Mouse (Mus musculus) thymus, adult 2 months (tissue): ENCODE measurements around the gene Zyg11b. TPM values are rescaled to one million over a fixed set of nuclear protein-coding genes. Genes with fewer than 3 reads are reported as not detected.

Source experiments
- DNase-seq: peaks from one replicate; pipeline ENCODE4 v3.0.0; 2021
- H3K27ac ChIP-seq: fragments of 200-500 bp; 2 replicates; pipeline ENCODE4 v1.5.1; 2012; ENCODE audit warnings: low read length, control low read depth; ENCODE audit not compliant: control insufficient read depth, insufficient read depth
- H3K27me3 ChIP-seq: fragments of 200-500 bp; 2 replicates; pipeline ENCODE4 v1.6.1; 2012; ENCODE audit warnings: mild to moderate bottlenecking, low read length, moderate library complexity, mixed read lengths; ENCODE audit not compliant: control insufficient read depth, insufficient read depth
- H3K36me3 ChIP-seq: fragments of 200-500 bp; 2 replicates; pipeline ENCODE4 v1.6.1; 2012; ENCODE audit warnings: mild to moderate bottlenecking, low read length, moderate library complexity; ENCODE audit not compliant: control insufficient read depth, insufficient read depth
- H3K4me1 ChIP-seq: fragments of 200-500 bp; replicated peaks from 2 replicates; pipeline ENCODE4 v1.6.1; 2012; ENCODE audit warnings: low read length; ENCODE audit not compliant: control insufficient read depth, insufficient read depth
- H3K4me3 ChIP-seq: fragments of 200-500 bp; 2 replicates; pipeline ENCODE4 v1.5.1; 2012; ENCODE audit warnings: mild to moderate bottlenecking, low read length, control low read depth, moderate library complexity; ENCODE audit not compliant: control insufficient read depth, insufficient read depth
- CTCF ChIP-seq: fragments of 200-500 bp; IDR thresholded peaks from 2 replicates; pipeline ENCODE4 v1.5.1; 2012; ENCODE audit warnings: mild to moderate bottlenecking, control low read depth, low read length, moderate library complexity, borderline replicate concordance; ENCODE audit not compliant: control insufficient read depth, poor library complexity, insufficient read depth; ENCODE audit errors: extremely low read depth
- POLR2A ChIP-seq: fragments of 200-500 bp; IDR thresholded peaks from 2 replicates; pipeline ENCODE4 v1.6.1; 2012; ENCODE audit warnings: mild to moderate bottlenecking, low read length, control low read depth, moderate library complexity; ENCODE audit not compliant: control insufficient read depth, poor library complexity, insufficient read depth; ENCODE audit errors: extremely low read depth
- WGBS: fragments of 180-500 bp; shearing (Covaris S2); methylation state at CpG from one replicate; pipeline ENCODE4 v1.1.7; 2018; 5-methylcytosine and 5-hydroxymethylcytosine counted together
- polyA plus RNA-seq: library from polyadenylated mRNA; depleted of rRNA; stranded (reverse); fragments of >200 nt; gene quantifications from 2 replicates; pipeline ENCODE4 v1.2.3, GENCODE M21; 2012

The Zyg11b gene
- polyA plus RNA-seq, 1 experiment = 18.7 TPM

- WGBS = 77% methylated on average over 7 of the region's 7 CpGs
- H3K36me3 ChIP-seq = no peaks in the 10 kb centered on the region
- H3K4me1 ChIP-seq = no peaks in the 10 kb centered on the region
- H3K27me3 ChIP-seq = no peaks in the 10 kb centered on the region
- no peak overlapping the region for H3K27ac ChIP-seq
- TF ChIP-seq CTCF (no peak), POLR2A (no peak)
- no peak overlapping the region for H3K4me3 ChIP-seq
- no peak for DNase-seq
These were observed 43.8 kb upstream of the Zyg11b start for GRCm38 (mm10) chr4:108344631-108345083.

GRCm38 (mm10) chr4:108339277-108339690, 38.4 kb upstream of the Zyg11b start:
- TF ChIP-seq POLR2A (no peak), CTCF (peak; percentile 20; the same call in 1 of the 2 replicates)
- Histone ChIP-seq H3K4me1 (no peaks in the 10 kb centered on the region), H3K4me3 (no peak overlapping the region), H3K27me3 (no peaks in the 10 kb centered on the region), H3K27ac (no peak overlapping the region), H3K36me3 (peaks cover 15% of the 10 kb centered on the region)
- 45% methylated on average over 4 of the region's 4 CpGs for WGBS
- DNase-seq = peak; percentile 53

DNA sequence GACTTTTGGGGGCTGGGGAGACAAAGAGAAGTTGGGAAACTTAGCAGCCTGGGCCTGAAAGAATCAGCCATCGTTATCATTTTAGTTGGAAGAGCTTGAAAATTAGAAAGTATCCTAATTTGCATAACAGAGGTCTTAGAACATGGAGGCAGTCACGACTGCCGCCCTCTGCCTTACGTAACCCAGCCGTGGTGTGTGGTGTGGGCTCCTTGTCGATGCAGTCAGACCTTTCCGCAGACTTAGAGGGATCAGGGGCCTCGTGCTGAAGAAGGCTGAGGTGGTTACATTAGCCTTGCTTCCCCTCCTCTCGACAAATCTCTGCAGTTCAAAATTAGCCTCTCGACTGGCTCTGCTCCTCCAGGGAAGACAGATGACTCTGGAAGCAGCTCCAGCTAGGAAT, 37.9 kb upstream of the Zyg11b start:
- Histone ChIP-seq H3K36me3 (peaks cover 15% of the 10 kb centered on the region), H3K27me3 (no peaks in the 10 kb centered on the region), H3K27ac (no peak overlapping the region), H3K4me3 (no peak overlapping the region), H3K4me1 (no peaks in the 10 kb centered on the region)
- TF ChIP-seq CTCF (no peak), POLR2A (no peak)
- DNase-seq = no peak
- WGBS = 91% methylated on average over 10 of the region's 10 CpGs

DNA sequence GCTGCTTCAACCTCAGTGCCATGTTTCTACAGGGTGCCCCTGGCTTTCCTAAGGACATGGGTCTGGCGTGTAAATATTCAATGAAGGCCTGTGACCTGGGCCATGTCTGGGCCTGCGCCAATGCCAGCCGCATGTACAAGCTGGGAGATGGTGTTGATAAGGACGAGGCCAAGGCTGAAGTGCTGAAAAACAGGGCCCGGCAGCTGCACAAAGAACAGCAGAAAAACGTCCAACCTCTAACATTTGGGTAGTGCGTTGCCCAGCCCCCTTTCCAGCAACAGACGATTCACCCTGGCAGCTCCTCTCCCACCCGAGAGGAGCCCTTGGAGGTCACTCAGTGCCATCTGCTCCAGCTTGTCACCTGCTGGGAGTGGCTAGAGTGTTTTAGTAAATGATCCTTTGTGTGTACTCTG, 37.4 kb upstream of the Zyg11b start:
- Histone ChIP-seq H3K4me1 (no peaks in the 10 kb centered on the region), H3K4me3 (no peak overlapping the region), H3K27ac (no peak overlapping the region), H3K27me3 (no peaks in the 10 kb centered on the region), H3K36me3 (peaks cover 15% of the 10 kb centered on the region)
- no peak for DNase-seq
- TF ChIP-seq CTCF (no peak), POLR2A (no peak)
- 95% methylated on average over 9 of the region's 9 CpGs for WGBS

DNA sequence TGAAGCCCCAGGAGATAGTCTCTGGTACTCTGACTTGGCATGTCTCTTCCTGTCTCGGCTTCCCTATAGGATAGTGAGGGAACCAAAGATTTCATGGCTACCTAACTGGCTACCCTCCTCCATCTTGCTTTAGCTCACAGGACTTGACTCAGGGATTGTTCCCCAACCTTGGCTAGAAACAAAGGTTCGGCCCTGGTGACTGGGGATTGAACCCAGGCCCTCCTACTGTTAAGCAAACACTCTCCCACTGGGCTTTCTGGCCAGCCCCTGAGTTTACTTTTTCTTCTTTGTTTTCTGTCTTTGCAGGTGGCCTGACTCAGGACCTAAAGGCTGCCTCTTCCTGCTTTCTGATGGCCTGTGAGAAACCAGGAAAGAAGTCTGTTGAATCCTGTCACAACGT, 36.9 kb upstream of the Zyg11b start:
- no peak for TF ChIP-seq POLR2A
- no peak for TF ChIP-seq CTCF
- Histone ChIP-seq H3K27ac (no peak overlapping the region), H3K36me3 (peaks cover 15% of the 10 kb centered on the region), H3K27me3 (no peaks in the 10 kb centered on the region), H3K4me1 (no peaks in the 10 kb centered on the region), H3K4me3 (no peak overlapping the region)
- 91% methylated on average over 3 of the region's 3 CpGs for WGBS
- DNase-seq = no peak

GRCm38 (mm10) chr4:108336765-108337164, 35.9 kb upstream of the Zyg11b start:
- TF ChIP-seq POLR2A = no peak
- no peak for TF ChIP-seq CTCF
- Histone ChIP-seq H3K36me3 (peaks cover 15% of the 10 kb centered on the region), H3K4me3 (no peak overlapping the region), H3K4me1 (no peaks in the 10 kb centered on the region), H3K27me3 (no peaks in the 10 kb centered on the region), H3K27ac (no peak overlapping the region)
- 91% methylated on average over 2 of the region's 2 CpGs for WGBS
- no peak for DNase-seq

GRCm38 (mm10) chr4:108335413-108335812, 34.5 kb upstream of the Zyg11b start:
- H3K27me3 ChIP-seq = no peaks in the 10 kb centered on the region
- WGBS = 99% methylated on average over 6 of the region's 6 CpGs
- DNase-seq = no peak
- no peak for TF ChIP-seq POLR2A
- no peak for TF ChIP-seq CTCF
- H3K4me3 ChIP-seq = no peak overlapping the region
- peaks cover 15% of the 10 kb centered on the region for H3K36me3 ChIP-seq
- H3K27ac ChIP-seq = no peak overlapping the region
- no peaks in the 10 kb centered on the region for H3K4me1 ChIP-seq
